In genomic region chr2:77970556-77970955, GRCm38 (mm10) we compare ENCODE assay signal across 16 mouse cellular contexts.
DNase-seq lines count a peak whose midpoint lies in the region.
"Had no signal": no experiment of that assay in that cellular context is flagged by ENCODE, and none has a peak within 500 bp of the region (broad histone marks: within the 10 kb centered on the region; RNA-seq: fewer than 3 reads in every experiment).

No protein-coding gene starts in this region.

- DNase-seq in 3T3-L1 (ENCODE audit: low read depth, low spot score), result peak; percentile 68
- peak; percentile 73 for DNase-seq in adipocyte (ENCODE audit: low spot score)
- no peak for DNase-seq in lung, postnatal 36 days
- no peak for DNase-seq in urinary bladder, postnatal 14 days (ENCODE audit: low spot score)
- DNase-seq: adrenal gland, adult 2 months; adrenal gland, adult 8-10 months; adrenal gland, postnatal 10 days; adrenal gland, postnatal 14 days; adrenal gland, postnatal 25 days; adrenal gland, postnatal 36 days; B cell, adult 2 months; cerebellum, adult 11 months; cerebellum, adult 11-12 months; cerebellum, adult 18-20 months; cerebellum, adult 2 months; cerebellum, adult 8-10 months had no signal

Comparison
In these comparisons a context has a peak if more than half of its experiments do, and no peak if none do; other contexts are left out.
1. DNase-seq: peak in 3T3-L1 (single experiment) and adipocyte (single experiment); none in lung, postnatal 36 days (single experiment) and urinary bladder, postnatal 14 days (single experiment).